12 mouse cellular contexts compared by ENCODE assay signal in the genomic region with DNA sequence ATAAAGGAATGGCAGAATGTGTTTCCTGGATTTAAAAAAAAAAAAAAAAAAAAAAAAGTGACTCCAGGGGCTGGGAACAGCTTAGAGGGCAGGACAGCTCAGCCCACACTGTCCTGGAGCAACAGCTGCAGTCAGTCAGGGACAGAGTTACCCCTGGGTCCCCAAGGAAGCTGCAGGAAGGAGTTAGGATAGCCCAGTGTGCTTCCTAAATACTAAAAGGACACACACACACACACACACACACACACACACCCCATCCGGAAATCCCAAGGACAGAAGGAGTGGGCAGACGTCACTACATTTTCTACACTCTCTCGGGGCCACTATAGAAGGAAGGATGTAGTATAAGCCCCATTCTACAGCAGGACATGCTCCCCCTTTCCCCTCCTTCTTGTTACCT. TPM values are rescaled to one million over a fixed set of nuclear protein-coding genes. Genes with fewer than 3 reads are reported as not detected.
DNase-seq lines count a peak whose midpoint lies in the region; ATAC-seq and TF ChIP-seq lines count a peak whose summit lies in the region.
"Had no signal": no experiment of that assay in that cellular context is flagged by ENCODE, and none has a peak within 500 bp of the region (broad histone marks: within the 10 kb centered on the region; RNA-seq: fewer than 3 reads in every experiment).

No protein-coding gene starts in this region.

- peak overlapping the region; percentile 94 for H3K27ac ChIP-seq in hindbrain, embryonic 11.5 days (ENCODE audit: low read depth, low read length)
- H3K27ac ChIP-seq in hindbrain, postnatal 0 days = no peak overlapping the region
- H3K27ac ChIP-seq in neural tube, embryonic 11.5 days (ENCODE audit: low read depth, low read length) = 0 out of 2 replicates have a peak overlapping the region, but pooled peaks have one; percentile 20
- H3K27ac ChIP-seq in stomach, postnatal 0 days (replicated peaks) = peak overlapping the region; percentile 45
- H3K27ac ChIP-seq: liver, embryonic 15.5 days had no signal

- peaks cover 53% of the 10 kb centered on the region for H3K4me1 ChIP-seq in hindbrain, embryonic 11.5 days (replicated peaks; ENCODE audit: control insufficient read depth, insufficient read depth, low read length)
- peaks cover 15% of the 10 kb centered on the region; the same call in 1 of the 2 replicates for H3K4me1 ChIP-seq in hindbrain, postnatal 0 days (ENCODE audit: insufficient read depth, low read length)
- H3K4me1 ChIP-seq in neural tube, embryonic 11.5 days (ENCODE audit: control insufficient read depth, insufficient read depth, low read length) = peaks cover 71% of the 10 kb centered on the region
- H3K4me1 ChIP-seq in stomach, postnatal 0 days (replicated peaks; ENCODE audit: control insufficient read depth, insufficient read depth) = peaks cover 10% of the 10 kb centered on the region; the same call in 1 of the 2 replicates

- H3K36me3 ChIP-seq in hindbrain, embryonic 11.5 days (ENCODE audit: control insufficient read depth, insufficient read depth, low read length) = no peaks in the 10 kb centered on the region
- H3K36me3 ChIP-seq in hindbrain, postnatal 0 days (ENCODE audit: insufficient read depth, low read length) = no peaks in the 10 kb centered on the region
- no peaks in the 10 kb centered on the region for H3K36me3 ChIP-seq in neural tube, embryonic 11.5 days (ENCODE audit: control insufficient read depth, insufficient read depth, low read length)
- H3K36me3 ChIP-seq in stomach, postnatal 0 days (ENCODE audit: control insufficient read depth, insufficient read depth, low read length) = no peaks in the 10 kb centered on the region
- H3K36me3 ChIP-seq: liver, embryonic 15.5 days had no signal

- no peaks in the 10 kb centered on the region for H3K27me3 ChIP-seq in hindbrain, embryonic 11.5 days (ENCODE audit: control insufficient read depth, insufficient read depth, low read length)
- no peaks in the 10 kb centered on the region for H3K27me3 ChIP-seq in hindbrain, postnatal 0 days (ENCODE audit: insufficient read depth, low read length)
- H3K27me3 ChIP-seq in neural tube, embryonic 11.5 days (ENCODE audit: control insufficient read depth, insufficient read depth, low read length) = no peaks in the 10 kb centered on the region
- no peaks in the 10 kb centered on the region for H3K27me3 ChIP-seq in stomach, postnatal 0 days (ENCODE audit: control insufficient read depth, insufficient read depth, low read length)
- H3K27me3 ChIP-seq: liver, embryonic 15.5 days had no signal

- no peak overlapping the region for H3K9ac ChIP-seq in hindbrain, embryonic 11.5 days (ENCODE audit: low read depth, low read length)
- no peak overlapping the region for H3K9ac ChIP-seq in hindbrain, postnatal 0 days (replicated peaks; ENCODE audit: low read length)
- H3K9ac ChIP-seq in neural tube, embryonic 11.5 days (ENCODE audit: low read length) = no peak overlapping the region
- no peak overlapping the region for H3K9ac ChIP-seq in stomach, postnatal 0 days (ENCODE audit: low read length)
- H3K9ac ChIP-seq: liver, embryonic 15.5 days had no signal

- no peak overlapping the region for H3K4me2 ChIP-seq in hindbrain, embryonic 11.5 days (replicated peaks; ENCODE audit: low read depth, low read length)
- no peak overlapping the region for H3K4me2 ChIP-seq in hindbrain, postnatal 0 days (ENCODE audit: low read depth, low read length)
- no peak overlapping the region for H3K4me2 ChIP-seq in neural tube, embryonic 11.5 days (ENCODE audit: low read depth)
- H3K4me2 ChIP-seq in stomach, postnatal 0 days (replicated peaks; ENCODE audit: low read depth) = no peak overlapping the region
- H3K4me2 ChIP-seq: liver, embryonic 15.5 days had no signal

- H3K4me3 ChIP-seq in hindbrain, embryonic 11.5 days (ENCODE audit: low read depth, low read length) = no peak overlapping the region
- H3K4me3 ChIP-seq in hindbrain, postnatal 0 days (ENCODE audit: low read length) = no peak overlapping the region
- H3K4me3 ChIP-seq in neural tube, embryonic 11.5 days (ENCODE audit: low read depth, low read length) = no peak overlapping the region
- H3K4me3 ChIP-seq in stomach, postnatal 0 days (ENCODE audit: low read depth, low read length) = no peak overlapping the region
- H3K4me3 ChIP-seq: liver, embryonic 15.5 days had no signal

- WGBS in hindbrain, embryonic 11.5 days = 22% methylated on average over 3 of the region's 3 CpGs
- 56% methylated on average over 3 of the region's 3 CpGs for WGBS in hindbrain, postnatal 0 days
- WGBS in neural tube, embryonic 11.5 days = 44% methylated on average over 3 of the region's 3 CpGs
- WGBS in stomach, postnatal 0 days = 42% methylated on average over 3 of the region's 3 CpGs

- no peaks in the 10 kb centered on the region for H3K9me3 ChIP-seq in hindbrain, embryonic 11.5 days (ENCODE audit: control insufficient read depth, low read length)
- H3K9me3 ChIP-seq in hindbrain, postnatal 0 days (ENCODE audit: low read length) = no peaks in the 10 kb centered on the region
- H3K9me3 ChIP-seq in neural tube, embryonic 11.5 days (ENCODE audit: control insufficient read depth, low read length) = no peaks in the 10 kb centered on the region
- no peaks in the 10 kb centered on the region for H3K9me3 ChIP-seq in stomach, postnatal 0 days (ENCODE audit: control insufficient read depth, low read length)
- H3K9me3 ChIP-seq: liver, embryonic 15.5 days had no signal

- no peak for ATAC-seq in hindbrain, embryonic 11.5 days (ENCODE audit: low FRiP score)
- ATAC-seq in hindbrain, postnatal 0 days = no peak
- ATAC-seq in neural tube, embryonic 11.5 days (ENCODE audit: insufficient read depth, low FRiP score, low TSS enrichment) = no peak
- ATAC-seq in stomach, postnatal 0 days (ENCODE audit: low FRiP score, low TSS enrichment) = no peak
- ATAC-seq in erythroid progenitor cell, adult 5-6 weeks (replicated peaks; ENCODE audit: low FRiP score, poor library complexity, severe bottlenecking) = no peak

- TF ChIP-seq CTCF in hindbrain, postnatal 0 days (IDR thresholded peaks at IDR 0.05; ENCODE audit: low read depth) = no peak
- TF ChIP-seq CTCF in stomach, postnatal 0 days (IDR thresholded peaks at IDR 0.05; ENCODE audit: low read depth) = no peak

- no peak for DNase-seq in hindbrain, embryonic 11.5 days (ENCODE audit: low spot score)
- DNase-seq in hindbrain, postnatal 0 days (ENCODE audit: low spot score) = no peak
- no peak for DNase-seq in neural tube, embryonic 11.5 days (ENCODE audit: low spot score)
- no peak for DNase-seq in neural tube, embryonic 10.5 days (ENCODE audit: extremely low spot score, low spot score)
- peak; percentile 74 for DNase-seq in kidney, postnatal 14 days
- no peak for DNase-seq in stomach, postnatal 0 days (ENCODE audit: low spot score)
- DNase-seq in cerebellum, adult 9-11 months = no peak
- DNase-seq: cerebellum, adult 18-20 months; layer of hippocampus, adult 9-11 months had no signal

- TF ChIP-seq EP300 in stomach, postnatal 0 days (optimal IDR thresholded peaks at IDR 0.05) = no peak

RNA-seq across cellular contexts. Expression of a gene that starts 10.3 kb away (rescaled TPM):
- 1.2 and 2.1 TPM in 2 replicates for polyA plus RNA-seq in hindbrain, embryonic 11.5 days (2014; fragmentation: Nextera tagmentation; extraction: Ambion mirVana)
- total RNA-seq in hindbrain, postnatal 0 days (2014; rRNA removed) = 2.3 and 4.0 TPM in 2 replicates
- 0.10 and 0.11 TPM in 2 replicates for polyA plus RNA-seq in hindbrain, postnatal 0 days (2015; fragmentation: Nextera tagmentation; extraction: Ambion mirVana)
- polyA plus RNA-seq in neural tube, embryonic 11.5 days (2014; fragmentation: Nextera tagmentation; extraction: Ambion mirVana) = 1.6 and 1.7 TPM in 2 replicates
- 0.19 and 0.22 TPM in 2 replicates for polyA plus RNA-seq in stomach, postnatal 0 days (2015; fragmentation: Nextera tagmentation; extraction: Ambion mirVana)
- total RNA-seq in erythroid progenitor cell, adult 5-6 weeks (2015; ENCODE audit: low replicate concordance) = not detected in 2 replicates
- not detected in 2 replicates for total RNA-seq in erythroid progenitor cell, adult 5-6 weeks (2017; ENCODE audit: low replicate concordance)

RNA-seq across cellular contexts. Expression of a gene that starts 20.8 kb away (rescaled TPM):
- polyA plus RNA-seq in hindbrain, embryonic 11.5 days (2014; fragmentation: Nextera tagmentation; extraction: Ambion mirVana) = not detected in 2 replicates
- not detected in 2 replicates for total RNA-seq in hindbrain, postnatal 0 days (2014; rRNA removed)
- not detected in 2 replicates for polyA plus RNA-seq in hindbrain, postnatal 0 days (2015; fragmentation: Nextera tagmentation; extraction: Ambion mirVana)
- not detected in 2 replicates for polyA plus RNA-seq in neural tube, embryonic 11.5 days (2014; fragmentation: Nextera tagmentation; extraction: Ambion mirVana)
- polyA plus RNA-seq in stomach, postnatal 0 days (2015; fragmentation: Nextera tagmentation; extraction: Ambion mirVana) = not detected in 2 replicates
- not detected in 2 replicates for total RNA-seq in erythroid progenitor cell, adult 5-6 weeks (2015; ENCODE audit: low replicate concordance)
- total RNA-seq in erythroid progenitor cell, adult 5-6 weeks (2017; ENCODE audit: low replicate concordance) = not detected in 2 replicates
- polyA plus RNA-seq: gonadal fat pad, adult 2 months; liver, embryonic 15.5 days had no signal

RNA-seq across cellular contexts. Expression of a gene that starts 47.5 kb away (rescaled TPM):
- not detected in 2 replicates for polyA plus RNA-seq in hindbrain, embryonic 11.5 days (2014; fragmentation: Nextera tagmentation; extraction: Ambion mirVana)
- total RNA-seq in hindbrain, postnatal 0 days (2014; rRNA removed) = not detected in 2 replicates
- polyA plus RNA-seq in hindbrain, postnatal 0 days (2015; fragmentation: Nextera tagmentation; extraction: Ambion mirVana) = not detected in 2 replicates
- not detected in 2 replicates for polyA plus RNA-seq in neural tube, embryonic 11.5 days (2014; fragmentation: Nextera tagmentation; extraction: Ambion mirVana)
- not detected in 2 replicates for polyA plus RNA-seq in stomach, postnatal 0 days (2015; fragmentation: Nextera tagmentation; extraction: Ambion mirVana)
- not detected in 2 replicates for total RNA-seq in erythroid progenitor cell, adult 5-6 weeks (2015; ENCODE audit: low replicate concordance)
- total RNA-seq in erythroid progenitor cell, adult 5-6 weeks (2017; ENCODE audit: low replicate concordance) = not detected in 2 replicates
- polyA plus RNA-seq: gonadal fat pad, adult 2 months; liver, embryonic 15.5 days had no signal
